24 mouse cellular contexts compared by ENCODE assay signal in genomic region chr12:17148920-17149319, GRCm38 (mm10). TPM values are rescaled to one million over a fixed set of nuclear protein-coding genes. Genes with fewer than 3 reads are reported as not detected.
A peak's percentile ranks its signal among the peaks of the same experiment; 100 is the strongest.
DNase-seq lines count a peak whose midpoint lies in the region; ATAC-seq and TF ChIP-seq lines count a peak whose summit lies in the region.
"Had no signal": no experiment of that assay in that cellular context is flagged by ENCODE, and none has a peak within 500 bp of the region (broad histone marks: within the 10 kb centered on the region; RNA-seq: fewer than 3 reads in every experiment).

No protein-coding gene starts in this region.

- no peak for TF ChIP-seq CTCF in hindbrain, postnatal 0 days (IDR thresholded peaks at IDR 0.05; ENCODE audit: low read depth)
- TF ChIP-seq CTCF in brain, embryonic 14.5 days (IDR thresholded peaks at IDR 0.05; ENCODE audit: borderline replicate concordance, extremely low read depth, insufficient read depth, insufficient read length) = no peak

- no peaks in the 10 kb centered on the region for H3K9me3 ChIP-seq in embryonic facial prominence, embryonic 14.5 days (ENCODE audit: control insufficient read depth, low read length)
- H3K9me3 ChIP-seq in embryonic facial prominence, embryonic 10.5 days = no peaks in the 10 kb centered on the region
- no peaks in the 10 kb centered on the region for H3K9me3 ChIP-seq in hindbrain, postnatal 0 days (ENCODE audit: low read length)
- no peaks in the 10 kb centered on the region for H3K9me3 ChIP-seq in hindbrain, embryonic 13.5 days
- no peaks in the 10 kb centered on the region for H3K9me3 ChIP-seq in neural tube, embryonic 13.5 days
- no peaks in the 10 kb centered on the region for H3K9me3 ChIP-seq in liver, embryonic 11.5 days (ENCODE audit: control insufficient read depth, low read length)
- H3K9me3 ChIP-seq: embryonic facial prominence, embryonic 15.5 days; kidney, embryonic 15.5 days had no signal

- 61% methylated on average over 10 of the region's 10 CpGs for WGBS in embryonic facial prominence, embryonic 14.5 days
- 83% methylated on average over 10 of the region's 10 CpGs for WGBS in embryonic facial prominence, embryonic 10.5 days
- WGBS in hindbrain, postnatal 0 days = 54% methylated on average over 10 of the region's 10 CpGs
- 61% methylated on average over 10 of the region's 10 CpGs for WGBS in hindbrain, embryonic 13.5 days
- 50% methylated on average over 10 of the region's 10 CpGs for WGBS in neural tube, embryonic 13.5 days
- WGBS in liver, embryonic 11.5 days = 81% methylated on average over 10 of the region's 10 CpGs

- no peak overlapping the region for H3K4me2 ChIP-seq in embryonic facial prominence, embryonic 14.5 days (ENCODE audit: low read depth, low read length)
- H3K4me2 ChIP-seq in hindbrain, postnatal 0 days (ENCODE audit: low read depth, low read length) = no peak overlapping the region
- H3K4me2 ChIP-seq in hindbrain, embryonic 13.5 days = no peak overlapping the region
- no peak overlapping the region for H3K4me2 ChIP-seq in neural tube, embryonic 13.5 days
- H3K4me2 ChIP-seq in liver, embryonic 11.5 days = no peak overlapping the region
- H3K4me2 ChIP-seq: embryonic facial prominence, embryonic 15.5 days; kidney, embryonic 15.5 days; lung, embryonic 14.5 days had no signal

- no peaks in the 10 kb centered on the region for H3K36me3 ChIP-seq in embryonic facial prominence, embryonic 14.5 days (ENCODE audit: control insufficient read depth, insufficient read depth, low read length)
- no peaks in the 10 kb centered on the region for H3K36me3 ChIP-seq in embryonic facial prominence, embryonic 10.5 days (replicated peaks)
- no peaks in the 10 kb centered on the region for H3K36me3 ChIP-seq in hindbrain, postnatal 0 days (ENCODE audit: insufficient read depth, low read length)
- H3K36me3 ChIP-seq in hindbrain, embryonic 13.5 days = no peaks in the 10 kb centered on the region
- no peaks in the 10 kb centered on the region for H3K36me3 ChIP-seq in neural tube, embryonic 13.5 days
- H3K36me3 ChIP-seq in liver, embryonic 11.5 days (ENCODE audit: control insufficient read depth, insufficient read depth, low read length) = no peaks in the 10 kb centered on the region
- H3K36me3 ChIP-seq: embryonic facial prominence, embryonic 15.5 days; kidney, embryonic 15.5 days had no signal

- TF ChIP-seq POLR2A in brain, embryonic 14.5 days (IDR thresholded peaks at IDR 0.05; ENCODE audit: borderline replicate concordance, extremely low read depth, insufficient read depth, insufficient read length, poor library complexity, severe bottlenecking) = no peak

- peak; percentile 19 for DNase-seq in embryonic facial prominence, embryonic 14.5 days (ENCODE audit: low spot score)
- no peak for DNase-seq in embryonic facial prominence, embryonic 10.5 days (ENCODE audit: low spot score)
- peak; percentile 3 for DNase-seq in hindbrain, postnatal 0 days (ENCODE audit: low spot score)
- no peak for DNase-seq in neural tube, embryonic 10.5 days (ENCODE audit: extremely low spot score, low spot score)
- DNase-seq in brain, embryonic 14.5 days (ENCODE audit: low read depth) = peak; percentile 9
- no peak for DNase-seq in liver, embryonic 11.5 days (ENCODE audit: low spot score)
- DNase-seq: adrenal gland, postnatal 10 days; cerebellum, adult 8-10 months; cerebellum, postnatal 36 days; embryo, embryonic 11 days; gastrocnemius, adult 2 months; kidney, postnatal 36 days; lung, embryonic 14.5 days; retina, postnatal 1 day; spleen, adult 18-20 months had no signal

- no peaks in the 10 kb centered on the region for H3K4me1 ChIP-seq in embryonic facial prominence, embryonic 14.5 days (ENCODE audit: control insufficient read depth, insufficient read depth, low read length)
- no peaks in the 10 kb centered on the region; the same call in 1 of the 2 replicates for H3K4me1 ChIP-seq in embryonic facial prominence, embryonic 10.5 days
- no peaks in the 10 kb centered on the region for H3K4me1 ChIP-seq in hindbrain, postnatal 0 days (ENCODE audit: insufficient read depth, low read length)
- peaks cover 9% of the 10 kb centered on the region; the same call in 1 of the 2 replicates for H3K4me1 ChIP-seq in hindbrain, embryonic 13.5 days (replicated peaks)
- peaks cover 8% of the 10 kb centered on the region for H3K4me1 ChIP-seq in neural tube, embryonic 13.5 days (replicated peaks)
- no peaks in the 10 kb centered on the region for H3K4me1 ChIP-seq in liver, embryonic 11.5 days (replicated peaks; ENCODE audit: control insufficient read depth, insufficient read depth, low read length)
- H3K4me1 ChIP-seq: embryonic facial prominence, embryonic 15.5 days; kidney, embryonic 15.5 days had no signal

- ATAC-seq in embryonic facial prominence, embryonic 14.5 days (ENCODE audit: low read depth) = peak; percentile 60
- ATAC-seq in hindbrain, postnatal 0 days = no peak
- ATAC-seq in hindbrain, embryonic 13.5 days (ENCODE audit: low FRiP score) = no peak
- ATAC-seq in neural tube, embryonic 13.5 days (ENCODE audit: low read depth) = peak; percentile 36; the same call in 1 of the 2 replicates
- no peak for ATAC-seq in liver, embryonic 11.5 days (replicated peaks; ENCODE audit: low FRiP score)
- ATAC-seq: forebrain, embryonic 14.5 days; intestine, postnatal 0 days had no signal

- no peaks in the 10 kb centered on the region for H3K27me3 ChIP-seq in embryonic facial prominence, embryonic 14.5 days (replicated peaks; ENCODE audit: control insufficient read depth, insufficient read depth, low read length)
- no peaks in the 10 kb centered on the region for H3K27me3 ChIP-seq in embryonic facial prominence, embryonic 10.5 days (replicated peaks; ENCODE audit: low read depth, poor library complexity, severe bottlenecking)
- no peaks in the 10 kb centered on the region for H3K27me3 ChIP-seq in hindbrain, postnatal 0 days (ENCODE audit: insufficient read depth, low read length)
- no peaks in the 10 kb centered on the region for H3K27me3 ChIP-seq in hindbrain, embryonic 13.5 days
- H3K27me3 ChIP-seq in neural tube, embryonic 13.5 days = no peaks in the 10 kb centered on the region
- H3K27me3 ChIP-seq in liver, embryonic 11.5 days (replicated peaks; ENCODE audit: control insufficient read depth, insufficient read depth, low read length) = no peaks in the 10 kb centered on the region
- H3K27me3 ChIP-seq: embryonic facial prominence, embryonic 15.5 days; kidney, embryonic 15.5 days had no signal

- H3K4me3 ChIP-seq in embryonic facial prominence, embryonic 14.5 days (ENCODE audit: low read depth, low read length) = no peak overlapping the region
- H3K4me3 ChIP-seq in embryonic facial prominence, embryonic 10.5 days = no peak overlapping the region
- H3K4me3 ChIP-seq in hindbrain, postnatal 0 days (ENCODE audit: low read length) = no peak overlapping the region
- no peak overlapping the region for H3K4me3 ChIP-seq in hindbrain, embryonic 13.5 days
- H3K4me3 ChIP-seq in neural tube, embryonic 13.5 days = no peak overlapping the region
- H3K4me3 ChIP-seq in liver, embryonic 11.5 days (ENCODE audit: low read depth, low read length) = no peak overlapping the region
- H3K4me3 ChIP-seq: embryonic facial prominence, embryonic 15.5 days; gastrocnemius, adult 2 months; kidney, embryonic 15.5 days had no signal

- no peak overlapping the region for H3K9ac ChIP-seq in embryonic facial prominence, embryonic 14.5 days (ENCODE audit: low read depth, low read length)
- H3K9ac ChIP-seq in hindbrain, postnatal 0 days (replicated peaks; ENCODE audit: low read length) = no peak overlapping the region
- H3K9ac ChIP-seq in hindbrain, embryonic 13.5 days = no peak overlapping the region
- no peak overlapping the region for H3K9ac ChIP-seq in neural tube, embryonic 13.5 days
- no peak overlapping the region for H3K9ac ChIP-seq in liver, embryonic 11.5 days (ENCODE audit: low read depth, low read length)
- H3K9ac ChIP-seq: embryonic facial prominence, embryonic 15.5 days; kidney, embryonic 15.5 days; liver, embryonic 14.5 days; lung, embryonic 14.5 days had no signal

- no peak overlapping the region for H3K27ac ChIP-seq in embryonic facial prominence, embryonic 14.5 days (replicated peaks; ENCODE audit: low read depth, low read length)
- H3K27ac ChIP-seq in embryonic facial prominence, embryonic 10.5 days (replicated peaks) = no peak overlapping the region
- H3K27ac ChIP-seq in hindbrain, postnatal 0 days = no peak overlapping the region
- no peak overlapping the region for H3K27ac ChIP-seq in hindbrain, embryonic 13.5 days
- H3K27ac ChIP-seq in neural tube, embryonic 13.5 days (replicated peaks) = no peak overlapping the region
- H3K27ac ChIP-seq in liver, embryonic 11.5 days (ENCODE audit: low read depth, low read length) = no peak overlapping the region
- H3K27ac ChIP-seq: embryonic facial prominence, embryonic 15.5 days; gastrocnemius, adult 2 months; kidney, embryonic 15.5 days; liver, embryonic 14.5 days had no signal

RNA-seq across cellular contexts. Expression of gene Kcnf1, which starts 27.8 kb away (rescaled TPM):
- polyA plus RNA-seq in embryonic facial prominence, embryonic 14.5 days (2014; fragmentation: Nextera tagmentation; extraction: Ambion mirVana) = 0.28 and 0.32 TPM in 2 replicates
- 0.53 and 0.55 TPM in 2 replicates for polyA plus RNA-seq in embryonic facial prominence, embryonic 10.5 days (2016; fragmentation: Nextera tagmentation; extraction: Ambion mirVana)
- total RNA-seq in hindbrain, postnatal 0 days (2014; rRNA removed) = 8.9 and 10.5 TPM in 2 replicates
- 3.0 and 3.3 TPM in 2 replicates for polyA plus RNA-seq in hindbrain, postnatal 0 days (2015; fragmentation: Nextera tagmentation; extraction: Ambion mirVana)
- 2.5 and 3.0 TPM in 2 replicates for polyA plus RNA-seq in hindbrain, embryonic 13.5 days (2015; fragmentation: Nextera tagmentation; extraction: Ambion mirVana)
- polyA plus RNA-seq in neural tube, embryonic 13.5 days (2015; fragmentation: Nextera tagmentation; extraction: Ambion mirVana) = 1.4 and 1.8 TPM in 2 replicates
- polyA plus RNA-seq in brain, embryonic 14.5 days (2012; rRNA removed) = 5.4 and 6.4 TPM in 2 replicates
- polyA plus RNA-seq in liver, embryonic 11.5 days (2014; fragmentation: Nextera tagmentation; extraction: Ambion mirVana) = 0.53 and 0.82 TPM in 2 replicates
- total RNA-seq: heart, adult 8-10 months; heart, postnatal 25 days had no signal

Comparison
In these comparisons a context has a peak if more than half of its experiments do, and no peak if none do; other contexts are left out.
1. DNase-seq: peak in embryonic facial prominence, embryonic 14.5 days (single experiment), hindbrain, postnatal 0 days (single experiment) and brain, embryonic 14.5 days (single experiment); none in embryonic facial prominence, embryonic 10.5 days (single experiment), neural tube, embryonic 10.5 days (single experiment) and liver, embryonic 11.5 days (single experiment).
2. ATAC-seq: peak in embryonic facial prominence, embryonic 14.5 days (single experiment) and neural tube, embryonic 13.5 days (single experiment); none in hindbrain, postnatal 0 days (single experiment), hindbrain, embryonic 13.5 days (single experiment) and liver, embryonic 11.5 days (single experiment).